Mouse (Mus musculus) heart, postnatal 0 days (tissue): ENCODE results near the gene Fam98a.

ENCODE experiments used
- CTCF ChIP-seq: IDR thresholded peaks from 2 replicates; pipeline ENCODE4 v1.5.1; 2016; ENCODE audit warnings: antibody characterized with exemption, control low read depth, low read depth
- EP300 ChIP-seq: IDR thresholded peaks from 2 replicates; pipeline ENCODE4 v1.6.1; 2016; ENCODE audit warnings: antibody characterized with exemption, low read depth

DNA sequence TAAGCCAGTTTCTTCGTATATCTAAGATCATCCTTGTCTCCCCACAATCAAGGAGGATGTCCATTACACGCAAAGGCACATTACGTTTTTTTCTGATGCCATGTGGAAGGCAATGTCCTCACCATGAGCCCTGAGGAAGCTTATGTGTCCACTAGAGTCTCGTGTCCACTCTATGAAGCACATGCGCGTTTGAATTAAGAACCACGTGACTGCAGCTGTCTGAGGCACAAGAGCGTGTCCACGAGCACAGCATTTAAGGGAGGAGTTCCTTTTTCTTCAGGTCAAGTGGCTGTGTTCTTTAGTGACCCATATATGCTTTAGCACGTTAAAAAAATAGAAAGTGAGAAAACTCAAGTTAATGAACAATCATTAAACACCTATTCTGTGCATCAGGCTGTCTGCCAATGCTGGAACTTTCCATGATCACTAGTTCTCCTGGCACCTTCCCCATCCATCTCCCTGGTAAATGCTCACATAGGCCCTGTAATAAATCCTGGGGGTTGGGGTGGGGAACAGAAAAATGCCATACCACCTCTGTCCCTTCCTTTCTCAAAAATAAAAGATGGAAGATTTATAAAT is 45.6 kb downstream of the Fam98a start:
- TF ChIP-seq EP300: no peak
- no peak for TF ChIP-seq CTCF
